Mouse (Mus musculus) ES-E14 (cell line): ENCODE data around the gene Rmdn2.

Experiments used
- CHD2 ChIP-seq: IDR thresholded peaks from 2 replicates; pipeline ENCODE4 v1.6.1; 2014; ENCODE audit warnings: mild to moderate bottlenecking, low read depth, low read length, inconsistent platforms
- HCFC1 ChIP-seq: IDR thresholded peaks from 2 replicates; pipeline ENCODE4 v1.6.1; 2012; ENCODE audit warnings: low read length, inconsistent platforms, borderline replicate concordance; ENCODE audit not compliant: insufficient read depth
- MAFK ChIP-seq: IDR thresholded peaks from 2 replicates; pipeline ENCODE4 v1.6.1; 2014; ENCODE audit warnings: mild to moderate bottlenecking, low read depth, low read length, inconsistent platforms; ENCODE audit not compliant: insufficient read depth

DNA sequence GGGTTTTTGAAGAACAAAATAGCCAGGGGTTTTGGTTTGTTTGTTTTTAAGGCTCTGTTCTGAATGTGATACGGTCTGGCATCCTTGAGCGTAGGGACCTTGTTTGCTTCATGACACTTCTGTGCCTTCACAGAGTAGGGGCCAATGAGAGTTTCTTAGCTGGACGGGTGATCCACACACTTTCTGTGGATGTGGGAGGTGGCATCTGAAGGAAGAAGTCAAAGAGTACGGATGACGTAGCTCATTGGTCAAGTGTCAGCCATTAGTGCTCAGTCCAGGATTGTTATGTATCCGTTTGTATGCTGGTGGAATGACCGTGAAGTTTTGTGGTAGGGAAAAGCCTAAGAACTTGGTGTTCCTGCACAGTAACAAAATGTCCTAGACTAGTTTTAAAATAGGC, 10.9 kb downstream of the Rmdn2 start:
- no peak for TF ChIP-seq HCFC1
- no peak for TF ChIP-seq CHD2
- no peak for TF ChIP-seq MAFK
